ENCODE assay signal across 48 mouse cellular contexts in genomic region chr17:8602976-8603375, GRCm38 (mm10). TPM values are rescaled to one million over a fixed set of nuclear protein-coding genes. Genes with fewer than 3 reads are reported as not detected.
"Had no signal": no experiment of that assay in that cellular context is flagged by ENCODE, and none has a peak within 500 bp of the region (broad histone marks: within the 10 kb centered on the region; RNA-seq: fewer than 3 reads in every experiment).

No protein-coding gene starts in this region.

- H3K4me1 ChIP-seq: heart, embryonic 12.5 days; heart, embryonic 13.5 days; heart, embryonic 15.5 days; hindbrain, embryonic 12.5 days; hindbrain, embryonic 13.5 days; hindbrain, embryonic 15.5 days; intestine, embryonic 15.5 days; kidney, embryonic 15.5 days had no signal

- DNase-seq: heart, postnatal 10 days; heart, postnatal 14 days; heart, postnatal 4 days; kidney, adult 11 months; kidney, adult 18-20 months; kidney, adult 2 months; kidney, adult 8-10 months; kidney, adult 9 months; kidney, postnatal 10 days; kidney, postnatal 14 days; kidney, postnatal 25 days; kidney, postnatal 36 days; kidney, postnatal 4 days; layer of hippocampus, postnatal 36 days had no signal

- H3K4me3 ChIP-seq: heart, embryonic 12.5 days; heart, embryonic 13.5 days; heart, embryonic 15.5 days; hindbrain, embryonic 10.5 days; hindbrain, embryonic 12.5 days; hindbrain, embryonic 13.5 days; hindbrain, embryonic 15.5 days; intestine, embryonic 15.5 days; kidney, embryonic 15.5 days; layer of hippocampus, adult 2 months; left cerebral cortex, adult 2 months had no signal

- H3K27me3 ChIP-seq: hindbrain, embryonic 15.5 days; intestine, embryonic 15.5 days had no signal

- H3K9me3 ChIP-seq: heart, embryonic 12.5 days; heart, embryonic 13.5 days; heart, embryonic 15.5 days; hindbrain, embryonic 10.5 days; hindbrain, embryonic 12.5 days; hindbrain, embryonic 13.5 days; hindbrain, embryonic 15.5 days; intestine, embryonic 15.5 days; kidney, embryonic 15.5 days had no signal

- H3K27ac ChIP-seq: heart, embryonic 13.5 days; heart, embryonic 15.5 days; hindbrain, embryonic 10.5 days; hindbrain, embryonic 12.5 days; hindbrain, embryonic 13.5 days; hindbrain, embryonic 14.5 days; hindbrain, embryonic 15.5 days; hindbrain, postnatal 0 days; intestine, embryonic 15.5 days; kidney, embryonic 15.5 days; kidney, postnatal 0 days; layer of hippocampus, adult 2 months; left cerebral cortex, adult 2 months had no signal

- H3K36me3 ChIP-seq: heart, embryonic 12.5 days; heart, embryonic 13.5 days; heart, embryonic 15.5 days; hindbrain, embryonic 10.5 days; hindbrain, embryonic 12.5 days; hindbrain, embryonic 13.5 days; hindbrain, embryonic 15.5 days; intestine, embryonic 15.5 days; kidney, embryonic 15.5 days had no signal

RNA-seq across cellular contexts. Expression of gene Gm17087, which starts 36.2 kb away (rescaled TPM):
- total RNA-seq: heart, postnatal 10 days; heart, postnatal 14 days; heart, postnatal 25 days; heart, postnatal 4 days; hematopoietic stem cell, adult 5-6 weeks; hindbrain, postnatal 0 days; layer of hippocampus, adult 18-20 months; layer of hippocampus, adult 2 months; layer of hippocampus, adult 8-10 months; layer of hippocampus, postnatal 10 days; layer of hippocampus, postnatal 14 days; layer of hippocampus, postnatal 25 days; layer of hippocampus, postnatal 36 days; left cerebral cortex, adult 18-20 months; left cerebral cortex, adult 2 months; left cerebral cortex, adult 8-10 months had no signal
- polyA plus RNA-seq: heart, embryonic 12.5 days; heart, embryonic 13.5 days; heart, embryonic 14.5 days; heart, embryonic 15.5 days; heart, embryonic 16.5 days; heart, postnatal 0 days; hindbrain, embryonic 10.5 days; hindbrain, embryonic 11.5 days; hindbrain, embryonic 12.5 days; hindbrain, embryonic 13.5 days; hindbrain, embryonic 14.5 days; hindbrain, embryonic 15.5 days; hindbrain, embryonic 16.5 days; hindbrain, postnatal 0 days; intestine, embryonic 14.5 days; intestine, embryonic 15.5 days; intestine, embryonic 16.5 days; intestine, postnatal 0 days; kidney, adult 2 months; kidney, embryonic 14.5 days; kidney, embryonic 15.5 days; kidney, embryonic 16.5 days; kidney, postnatal 0 days; large intestine, adult 2 months had no signal
